Mouse (Mus musculus): ENCODE data around the gene Gata3. TPM values are rescaled to one million over a fixed set of nuclear protein-coding genes. Genes with fewer than 3 reads are reported as not detected.

The Gata3 gene
- total RNA-seq, 4 experiments from 2014 or later: 0.28 to 1.4 TPM; not detected in 2

- DNase-seq (ENCODE audit: low spot score in 2 of 2): no peak
These were observed 17.2 kb downstream of the Gata3 start for GRCm38 (mm10) chr2:9872682-9873081.

DNA sequence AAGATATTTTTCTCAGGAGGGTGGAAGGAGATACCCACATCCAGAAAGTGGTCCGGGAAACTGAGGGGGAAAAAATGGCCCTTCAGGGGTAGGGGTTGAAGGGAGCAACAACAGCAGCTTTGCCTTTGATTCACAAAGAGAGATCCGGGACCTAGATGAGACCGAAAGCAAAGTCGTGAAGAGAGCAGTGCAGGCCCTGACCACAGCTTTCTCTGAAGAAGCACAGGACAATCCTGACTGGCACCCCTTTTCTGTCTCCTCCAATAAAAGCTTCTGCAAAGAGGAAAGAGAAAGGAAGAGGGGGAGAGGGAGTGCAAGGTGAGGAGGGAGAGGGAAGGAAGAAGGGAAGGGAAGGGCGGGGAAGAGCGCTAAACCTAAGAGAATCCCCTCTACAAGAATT, 18.0 kb downstream of the Gata3 start:
- DNase-seq (ENCODE audit: low spot score in 2 of 2): no peak

- no peak for DNase-seq (ENCODE audit: low spot score in 2 of 2)
These were observed 18.6 kb downstream of the Gata3 start for GRCm38 (mm10) chr2:9871141-9871716.

DNA sequence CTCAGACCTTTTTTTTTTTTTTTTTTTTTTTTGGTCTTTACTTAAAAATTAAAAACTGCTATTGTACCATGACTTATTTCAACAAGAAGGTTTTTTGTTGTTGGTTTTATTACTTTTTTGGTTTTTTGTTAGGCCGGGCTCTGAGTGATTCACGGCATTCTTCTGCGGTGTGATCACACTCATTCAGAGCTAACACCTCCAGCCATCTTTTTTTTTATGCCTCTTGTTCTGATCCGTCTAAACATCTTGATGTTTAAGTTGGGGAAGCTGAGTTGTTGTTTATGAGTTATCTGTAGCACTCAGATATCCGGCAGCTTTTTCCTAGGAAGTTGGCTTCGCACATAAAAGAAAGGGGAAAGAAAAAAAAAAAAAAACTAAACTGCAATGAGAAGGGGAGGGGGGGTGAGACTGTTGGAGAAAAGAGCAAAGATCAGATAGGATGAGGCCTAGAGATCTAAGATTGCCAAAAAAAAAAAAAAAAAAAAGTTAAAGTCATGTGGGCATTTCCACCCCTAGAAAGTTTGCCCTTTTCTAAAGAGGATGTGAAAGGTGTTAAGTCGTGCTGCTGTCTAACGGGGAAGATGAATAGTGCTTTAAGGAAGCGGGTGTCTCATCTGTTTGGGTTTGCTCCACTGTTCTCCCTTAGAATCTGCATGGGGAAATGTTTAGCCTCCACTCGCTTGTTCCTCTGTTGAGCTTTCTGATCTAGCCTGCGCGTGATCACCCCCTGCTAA, 22.6 kb downstream of the Gata3 start:
- DNase-seq (ENCODE audit: low spot score in 2 of 2): no peak

DNA sequence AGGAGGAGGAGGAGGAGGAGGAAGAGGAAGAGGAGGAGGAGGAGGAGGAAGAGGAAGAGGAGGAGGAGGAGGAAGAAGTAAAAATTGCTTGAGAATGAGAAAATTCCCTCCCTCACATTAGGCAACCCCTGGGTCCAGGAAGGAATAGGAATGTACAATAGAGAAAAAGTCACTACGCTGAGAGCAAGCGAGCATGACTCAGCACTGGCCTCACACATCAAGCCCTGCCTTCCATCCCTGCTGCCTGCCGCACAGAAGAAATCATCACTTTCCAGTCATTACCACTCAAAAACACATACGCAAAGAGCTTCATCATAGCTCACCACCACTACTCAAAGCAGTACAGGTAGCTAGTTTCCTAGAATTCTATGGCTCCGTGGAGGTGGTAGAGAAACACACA, 29.1 kb downstream of the Gata3 start:
- no peak for DNase-seq (ENCODE audit: low spot score in 2 of 2)

GRCm38 (mm10) chr2:9855861-9856260, 34.0 kb downstream of the Gata3 start:
- no peak for DNase-seq (ENCODE audit: low spot score in 2 of 2)

DNA sequence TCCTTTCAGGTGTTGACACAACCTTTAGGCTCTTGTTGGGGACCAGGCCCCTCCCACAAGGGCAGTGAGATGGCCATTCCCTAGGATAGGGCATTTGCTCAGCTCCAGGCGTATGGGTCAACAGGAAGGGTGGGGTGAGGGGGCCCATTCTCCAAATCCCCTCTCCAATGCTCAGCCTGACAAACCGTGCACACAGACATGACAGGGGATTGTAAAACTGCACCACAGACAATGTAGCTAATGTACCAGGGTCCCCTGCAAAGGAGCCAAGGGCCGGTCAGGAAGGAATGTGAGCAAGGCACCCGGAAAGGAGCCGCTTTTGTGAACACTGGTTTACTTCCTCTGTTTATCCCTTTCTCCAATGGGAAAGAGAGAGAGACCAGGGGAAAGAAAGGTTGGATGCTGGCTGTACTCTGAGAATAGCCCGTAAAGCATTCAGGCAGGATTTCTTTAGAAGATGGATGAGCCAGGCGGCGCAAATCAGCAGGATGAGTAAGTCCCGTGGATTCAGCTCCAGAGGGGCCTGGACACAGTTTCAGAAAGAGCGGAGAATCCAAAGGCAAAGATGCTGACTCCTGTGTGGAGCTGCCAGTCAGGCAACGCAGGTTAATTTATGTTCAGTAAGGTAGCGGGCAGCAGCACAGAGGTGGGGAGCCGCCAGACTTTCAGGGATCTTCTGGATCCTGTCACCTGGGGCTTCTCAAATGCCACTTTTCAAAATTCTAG, 36.8 kb downstream of the Gata3 start:
- DNase-seq (ENCODE audit: low spot score in 2 of 2): no peak

DNA sequence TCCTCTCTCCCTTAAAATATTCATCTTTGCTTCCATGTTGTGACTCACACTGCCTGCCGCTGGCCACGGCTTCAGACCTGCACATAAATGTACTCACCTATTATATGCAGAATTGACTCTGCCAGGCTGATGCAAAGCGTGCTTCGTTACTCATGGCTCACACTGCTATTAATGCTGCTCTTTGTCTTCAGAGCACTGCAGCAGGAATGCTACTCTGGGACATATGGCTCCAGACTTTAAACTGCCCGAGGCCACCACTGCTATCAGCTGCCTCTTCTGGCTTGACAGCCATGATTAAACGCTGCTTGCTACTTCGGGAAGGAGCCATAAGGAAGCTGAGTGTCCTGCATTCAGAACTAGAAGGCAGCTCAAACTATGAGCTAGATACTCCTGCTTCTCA, 54.6 kb downstream of the Gata3 start:
- no peak for DNase-seq (ENCODE audit: low spot score in 2 of 2)

GRCm38 (mm10) chr2:9833712-9834111, 56.1 kb downstream of the Gata3 start:
- DNase-seq (ENCODE audit: low spot score in 2 of 2): no peak

DNA sequence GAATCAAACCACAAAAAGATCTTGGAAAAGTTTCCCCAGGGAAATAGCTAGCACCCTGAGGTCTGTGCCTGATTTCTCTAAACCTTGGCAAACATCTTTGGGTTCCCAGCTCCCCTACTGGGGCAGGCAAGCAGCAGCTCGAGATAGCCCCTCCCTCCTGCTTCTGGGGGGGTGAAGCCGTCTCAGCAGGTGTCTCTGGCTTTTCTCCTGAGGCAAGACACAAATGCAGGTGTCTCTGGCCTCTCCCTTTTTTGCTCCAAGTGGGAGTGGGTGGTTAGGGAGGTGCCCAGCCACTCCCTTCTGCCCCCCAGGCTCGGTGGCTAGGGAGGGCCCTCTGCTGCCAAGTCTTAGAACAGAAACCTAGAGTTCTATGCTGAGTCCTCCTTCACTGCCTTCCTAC, 62.2 kb downstream of the Gata3 start:
- DNase-seq (ENCODE audit: low spot score in 2 of 2): no peak

DNA sequence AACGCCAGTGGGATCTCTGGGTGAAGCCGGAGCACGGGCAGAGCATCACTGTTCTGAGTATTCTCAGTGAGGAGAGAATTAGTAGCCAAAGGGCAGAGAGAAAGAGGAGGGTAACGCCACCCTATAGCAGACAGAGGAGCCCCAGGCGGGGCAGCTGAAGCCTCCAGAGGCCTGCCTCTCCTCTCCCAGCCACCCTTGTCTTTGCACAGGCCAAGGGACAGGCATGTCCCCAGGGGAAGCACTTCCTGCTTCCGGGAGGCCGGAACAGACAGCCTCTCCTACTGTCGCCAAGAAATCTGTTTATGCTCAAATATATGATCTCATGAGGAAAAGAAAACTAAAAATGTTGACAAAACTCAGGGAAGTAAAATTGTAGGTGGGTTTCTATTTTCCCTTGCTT, 69.2 kb downstream of the Gata3 start:
- DNase-seq (ENCODE audit: low spot score in 2 of 2): no peak

DNA sequence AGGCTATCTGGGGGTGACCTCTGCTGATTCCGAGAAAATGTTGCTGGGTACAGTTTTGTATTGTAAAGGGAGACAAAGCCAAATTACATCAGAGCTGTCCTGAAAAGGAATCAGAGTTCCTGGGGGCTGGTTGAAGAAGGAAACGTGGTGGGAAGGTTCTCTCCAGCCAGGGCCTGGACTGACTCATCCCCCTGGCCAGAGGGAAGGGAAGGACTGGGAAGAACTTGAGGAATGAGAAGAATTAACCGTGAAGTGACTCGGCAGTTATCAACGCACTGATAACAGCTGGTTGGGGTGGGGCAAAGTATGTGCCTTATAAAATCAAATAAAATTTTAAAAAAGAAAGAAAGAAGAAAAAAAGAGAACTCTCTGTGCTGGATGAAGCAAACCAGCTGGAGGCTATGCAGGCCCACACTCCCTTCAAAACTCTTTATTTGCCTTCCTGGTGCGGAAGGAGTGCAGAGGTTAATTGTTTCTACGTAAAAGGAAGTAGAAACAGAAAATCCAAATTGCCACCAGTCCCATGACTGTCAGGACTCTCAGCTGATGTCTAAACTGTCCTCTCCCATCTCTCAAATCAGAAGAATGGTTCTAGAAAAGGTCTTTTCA, 71.6 kb downstream of the Gata3 start:
- DNase-seq (ENCODE audit: low spot score in 2 of 2): no peak

Other genes with a start within 250 kb of the Gata3 start
- not detected for gene 4930412O13Rik, start 8.8 kb downstream of the Gata3 start, total RNA-seq (2022)
- gene 9230102O04Rik, start 494 bp downstream of the Gata3 start, total RNA-seq (2022): not detected
- gene Taf3, start 158.6 kb upstream of the Gata3 start, total RNA-seq (2022): 10 to 100 TPM; 12.8 to 14.9 (median 13.8) TPM
- 100 to 1,000 TPM; 248 to 267 (median 258) TPM for gene Atp5c1, start 190.5 kb upstream of the Gata3 start, total RNA-seq (2022)
- gene Kin, start 190.6 kb upstream of the Gata3 start, total RNA-seq (2022): 10 to 100 TPM in 3 of 4 experiments, 1 to 10 TPM in 1; 9.0 to 15.2 (median 11.9) TPM
- gene Itih2, start 241.4 kb upstream of the Gata3 start, total RNA-seq (2022): 1 to 10 TPM; 1.5 to 2.8 (median 2.3) TPM